Mouse (Mus musculus): Measurements from ENCODE around the gene Cadm1.

The Cadm1 gene

GRCm38 (mm10) chr9:47825668-47826067 lies 295.7 kb downstream of the Cadm1 start:
- DNase-seq: no peak

GRCm38 (mm10) chr9:47828762-47829161 lies 298.8 kb downstream of the Cadm1 start:
- no peak for DNase-seq

GRCm38 (mm10) chr9:47829204-47829603 lies 299.2 kb downstream of the Cadm1 start:
- no peak for DNase-seq

- DNase-seq: no peak
Observed at GRCm38 (mm10) chr9:47829846-47830245, 299.9 kb downstream of the Cadm1 start.

GRCm38 (mm10) chr9:47831412-47831811 lies 301.4 kb downstream of the Cadm1 start:
- DNase-seq: no peak

GRCm38 (mm10) chr9:47838170-47838569 lies 308.2 kb downstream of the Cadm1 start:
- DNase-seq: no peak

- DNase-seq: no peak
Observed at GRCm38 (mm10) chr9:47838890-47839691, 309.1 kb downstream of the Cadm1 start.

- DNase-seq: no peak
Observed at GRCm38 (mm10) chr9:47839692-47840025, 309.7 kb downstream of the Cadm1 start.

GRCm38 (mm10) chr9:47843328-47843727 lies 313.4 kb downstream of the Cadm1 start:
- DNase-seq: no peak

GRCm38 (mm10) chr9:47846275-47846674 lies 316.3 kb downstream of the Cadm1 start:
- DNase-seq: no peak

- no peak for DNase-seq
Observed at GRCm38 (mm10) chr9:47846926-47847325, 317.0 kb downstream of the Cadm1 start.

- no peak for DNase-seq
Observed at GRCm38 (mm10) chr9:47847797-47848196, 317.8 kb downstream of the Cadm1 start.

- DNase-seq: no peak
Observed at GRCm38 (mm10) chr9:47848745-47849144, 318.8 kb downstream of the Cadm1 start.

- no peak for DNase-seq
Observed at GRCm38 (mm10) chr9:47856311-47856710, 326.3 kb downstream of the Cadm1 start.

- DNase-seq: no peak
Observed at GRCm38 (mm10) chr9:47857235-47857634, 327.3 kb downstream of the Cadm1 start.

GRCm38 (mm10) chr9:47858134-47858533 lies 328.2 kb downstream of the Cadm1 start:
- no peak for DNase-seq

- no peak for DNase-seq
Observed at GRCm38 (mm10) chr9:47858778-47859395, 328.9 kb downstream of the Cadm1 start.

- no peak for DNase-seq
Observed at GRCm38 (mm10) chr9:47860994-47861393, 331.0 kb downstream of the Cadm1 start.

GRCm38 (mm10) chr9:47861783-47862182 lies 331.8 kb downstream of the Cadm1 start:
- DNase-seq: no peak

- DNase-seq: no peak
Observed at GRCm38 (mm10) chr9:47866001-47866400, 336.0 kb downstream of the Cadm1 start.

- no peak for DNase-seq
Observed at GRCm38 (mm10) chr9:47867474-47867873, 337.5 kb downstream of the Cadm1 start.

GRCm38 (mm10) chr9:47869661-47870060 lies 339.7 kb downstream of the Cadm1 start:
- no peak for DNase-seq

- DNase-seq: no peak
Observed at GRCm38 (mm10) chr9:47876557-47877206, 346.7 kb downstream of the Cadm1 start.

- DNase-seq: no peak
Observed at GRCm38 (mm10) chr9:47880171-47880570, 350.2 kb downstream of the Cadm1 start.
